Mouse (Mus musculus) cortical plate, adult 2 months (tissue): ENCODE data around the gene Tmem79.

ENCODE experiments used
- CTCF ChIP-seq: fragments of 200-500 bp; IDR thresholded peaks from 2 replicates; pipeline ENCODE4 v1.5.1; 2011; ENCODE audit warnings: mild to moderate bottlenecking, control low read depth, low read length; ENCODE audit not compliant: insufficient read depth; ENCODE audit errors: extremely low read depth
- POLR2A ChIP-seq: fragments of 200-500 bp; IDR thresholded peaks from 2 replicates; pipeline ENCODE4 v1.6.1; 2011; ENCODE audit warnings: mild to moderate bottlenecking, low read length, control low read depth; ENCODE audit not compliant: insufficient read depth; ENCODE audit errors: extremely low read depth

GRCm38 (mm10) chr3:88334029-88334658 lies 1.8 kb downstream of the Tmem79 start:
- TF ChIP-seq CTCF (no peak), POLR2A (no peak)
